Mouse (Mus musculus): ENCODE results near the gene Nck2. TPM values are rescaled to one million over a fixed set of nuclear protein-coding genes. Genes with fewer than 3 reads are reported as not detected.
A peak's percentile ranks its signal among the peaks of the same experiment; 100 is the strongest.

Gene Nck2
- polyA plus RNA-seq, 1 experiment from 2014 or later = 41.4 TPM

- Histone ChIP-seq H3K9ac (ENCODE audit: low read length) (no peak overlapping the region), H3K4me2 (replicated peaks; ENCODE audit: low read depth) (no peak overlapping the region), H3K4me1 (replicated peaks; ENCODE audit: control insufficient read depth, insufficient read depth) (peaks cover 20% of the 10 kb centered on the region), H3K27ac (replicated peaks) (peak overlapping the region; percentile 86), H3K27me3 (ENCODE audit: control insufficient read depth, insufficient read depth, low read length) (no peaks in the 10 kb centered on the region), H3K9me3 (ENCODE audit: control insufficient read depth, low read length) (no peaks in the 10 kb centered on the region), H3K36me3 (ENCODE audit: control insufficient read depth, insufficient read depth, low read length) (no peaks in the 10 kb centered on the region), H3K4me3 (ENCODE audit: low read depth, low read length) (no peak overlapping the region)
- peak; percentile 88 for ATAC-seq (ENCODE audit: low FRiP score, low TSS enrichment)
- WGBS = 44% methylated on average over 11 of the region's 11 CpGs
- peak; percentile 69 for DNase-seq (ENCODE audit: low spot score)
- TF ChIP-seq EP300 (optimal IDR thresholded peaks at IDR 0.05) (no peak), CTCF (IDR thresholded peaks at IDR 0.05; ENCODE audit: low read depth) (no peak)
Measured at GRCm38 (mm10) chr1:43463941-43464682, 19.7 kb downstream of the Nck2 start.

GRCm38 (mm10) chr1:43464976-43465375, 20.6 kb downstream of the Nck2 start:
- DNase-seq (ENCODE audit: low spot score) = no peak
- no peak overlapping the region for H3K4me3 ChIP-seq (ENCODE audit: low read depth, low read length)
- H3K27me3 ChIP-seq (ENCODE audit: control insufficient read depth, insufficient read depth, low read length) = no peaks in the 10 kb centered on the region
- peaks cover 20% of the 10 kb centered on the region for H3K4me1 ChIP-seq (replicated peaks; ENCODE audit: control insufficient read depth, insufficient read depth)
- no peak for TF ChIP-seq EP300 (optimal IDR thresholded peaks at IDR 0.05)
- TF ChIP-seq CTCF (IDR thresholded peaks at IDR 0.05; ENCODE audit: low read depth) = no peak
- no peak for ATAC-seq (ENCODE audit: low FRiP score, low TSS enrichment)
- no peak overlapping the region for H3K9ac ChIP-seq (ENCODE audit: low read length)
- peak overlapping the region; percentile 86 for H3K27ac ChIP-seq (replicated peaks)
- no peaks in the 10 kb centered on the region for H3K9me3 ChIP-seq (ENCODE audit: control insufficient read depth, low read length)
- H3K36me3 ChIP-seq (ENCODE audit: control insufficient read depth, insufficient read depth, low read length) = no peaks in the 10 kb centered on the region
- H3K4me2 ChIP-seq (replicated peaks; ENCODE audit: low read depth) = no peak overlapping the region

GRCm38 (mm10) chr1:43465957-43466624, 21.7 kb downstream of the Nck2 start:
- ATAC-seq (ENCODE audit: low FRiP score, low TSS enrichment) = peak; percentile 42
- Histone ChIP-seq H3K4me1 (replicated peaks; ENCODE audit: control insufficient read depth, insufficient read depth) (peaks cover 20% of the 10 kb centered on the region), H3K9me3 (ENCODE audit: control insufficient read depth, low read length) (no peaks in the 10 kb centered on the region), H3K9ac (ENCODE audit: low read length) (no peak overlapping the region), H3K27me3 (ENCODE audit: control insufficient read depth, insufficient read depth, low read length) (no peaks in the 10 kb centered on the region), H3K4me2 (replicated peaks; ENCODE audit: low read depth) (no peak overlapping the region), H3K36me3 (ENCODE audit: control insufficient read depth, insufficient read depth, low read length) (no peaks in the 10 kb centered on the region), H3K27ac (replicated peaks) (0 out of 2 replicates have a peak overlapping the region, but pooled peaks have one; percentile 25), H3K4me3 (ENCODE audit: low read depth, low read length) (no peak overlapping the region)
- no peak for TF ChIP-seq CTCF (IDR thresholded peaks at IDR 0.05; ENCODE audit: low read depth)
- no peak for TF ChIP-seq EP300 (optimal IDR thresholded peaks at IDR 0.05)
- DNase-seq (ENCODE audit: low spot score) = peak; percentile 54
- 62% methylated on average over 9 of the region's 9 CpGs for WGBS

- peaks cover 21% of the 10 kb centered on the region for H3K4me1 ChIP-seq (replicated peaks; ENCODE audit: control insufficient read depth, insufficient read depth)
- no peaks in the 10 kb centered on the region for H3K36me3 ChIP-seq (ENCODE audit: control insufficient read depth, insufficient read depth, low read length)
- no peak overlapping the region for H3K9ac ChIP-seq (ENCODE audit: low read length)
- no peak for ATAC-seq (ENCODE audit: low FRiP score, low TSS enrichment)
- TF ChIP-seq CTCF (IDR thresholded peaks at IDR 0.05; ENCODE audit: low read depth) = no peak
- no peak for TF ChIP-seq EP300 (optimal IDR thresholded peaks at IDR 0.05)
- H3K4me3 ChIP-seq (ENCODE audit: low read depth, low read length) = no peak overlapping the region
- no peak overlapping the region for H3K4me2 ChIP-seq (replicated peaks; ENCODE audit: low read depth)
- H3K9me3 ChIP-seq (ENCODE audit: control insufficient read depth, low read length) = no peaks in the 10 kb centered on the region
- 75% methylated on average over 8 of the region's 8 CpGs for WGBS
- no peak for DNase-seq (ENCODE audit: low spot score)
- no peak overlapping the region for H3K27ac ChIP-seq (replicated peaks)
- no peaks in the 10 kb centered on the region for H3K27me3 ChIP-seq (ENCODE audit: control insufficient read depth, insufficient read depth, low read length)
Measured at GRCm38 (mm10) chr1:43467656-43468055, 23.3 kb downstream of the Nck2 start.

GRCm38 (mm10) chr1:43468207-43468606, 23.8 kb downstream of the Nck2 start:
- Histone ChIP-seq H3K27ac (replicated peaks) (no peak overlapping the region), H3K9me3 (ENCODE audit: control insufficient read depth, low read length) (no peaks in the 10 kb centered on the region), H3K9ac (ENCODE audit: low read length) (no peak overlapping the region), H3K4me3 (ENCODE audit: low read depth, low read length) (no peak overlapping the region), H3K27me3 (ENCODE audit: control insufficient read depth, insufficient read depth, low read length) (no peaks in the 10 kb centered on the region), H3K36me3 (ENCODE audit: control insufficient read depth, insufficient read depth, low read length) (no peaks in the 10 kb centered on the region), H3K4me1 (replicated peaks; ENCODE audit: control insufficient read depth, insufficient read depth) (peaks cover 19% of the 10 kb centered on the region), H3K4me2 (replicated peaks; ENCODE audit: low read depth) (no peak overlapping the region)
- DNase-seq (ENCODE audit: low spot score) (no peak), ATAC-seq (ENCODE audit: low FRiP score, low TSS enrichment) (no peak)
- TF ChIP-seq CTCF (IDR thresholded peaks at IDR 0.05; ENCODE audit: low read depth) (no peak), EP300 (optimal IDR thresholded peaks at IDR 0.05) (no peak)
- WGBS = 66% methylated on average over 7 of the region's 7 CpGs

- H3K4me1 ChIP-seq (replicated peaks; ENCODE audit: control insufficient read depth, insufficient read depth) = peaks cover 20% of the 10 kb centered on the region
- no peak for TF ChIP-seq CTCF (IDR thresholded peaks at IDR 0.05; ENCODE audit: low read depth)
- no peak for TF ChIP-seq EP300 (optimal IDR thresholded peaks at IDR 0.05)
- H3K9ac ChIP-seq (ENCODE audit: low read length) = no peak overlapping the region
- WGBS = 70% methylated on average over 3 of the region's 3 CpGs
- no peaks in the 10 kb centered on the region for H3K27me3 ChIP-seq (ENCODE audit: control insufficient read depth, insufficient read depth, low read length)
- no peak overlapping the region for H3K4me2 ChIP-seq (replicated peaks; ENCODE audit: low read depth)
- DNase-seq (ENCODE audit: low spot score) (no peak), ATAC-seq (ENCODE audit: low FRiP score, low TSS enrichment) (no peak)
- no peak overlapping the region for H3K4me3 ChIP-seq (ENCODE audit: low read depth, low read length)
- H3K36me3 ChIP-seq (ENCODE audit: control insufficient read depth, insufficient read depth, low read length) = no peaks in the 10 kb centered on the region
- H3K9me3 ChIP-seq (ENCODE audit: control insufficient read depth, low read length) = no peaks in the 10 kb centered on the region
- H3K27ac ChIP-seq (replicated peaks) = peak overlapping the region; percentile 49; the same call in 1 of the 2 replicates
Measured at GRCm38 (mm10) chr1:43468978-43469377, 24.6 kb downstream of the Nck2 start.

Data from stomach, postnatal 0 days (tissue).